Mouse (Mus musculus) B cell, adult 62 days (primary cell): ENCODE measurements around the gene Mis18a. TPM values are rescaled to one million over a fixed set of nuclear protein-coding genes. Genes with fewer than 3 reads are reported as not detected.

Experiments used
- total RNA-seq: library from RNA; stranded (reverse); gene quantifications from 4 replicates; pipeline ENCODE4 v1.2.4, GENCODE M21; 2023

Gene Mis18a
- total RNA-seq = 16.1 to 22.7 TPM (median 17.8 TPM) in 4 replicates

DNA sequence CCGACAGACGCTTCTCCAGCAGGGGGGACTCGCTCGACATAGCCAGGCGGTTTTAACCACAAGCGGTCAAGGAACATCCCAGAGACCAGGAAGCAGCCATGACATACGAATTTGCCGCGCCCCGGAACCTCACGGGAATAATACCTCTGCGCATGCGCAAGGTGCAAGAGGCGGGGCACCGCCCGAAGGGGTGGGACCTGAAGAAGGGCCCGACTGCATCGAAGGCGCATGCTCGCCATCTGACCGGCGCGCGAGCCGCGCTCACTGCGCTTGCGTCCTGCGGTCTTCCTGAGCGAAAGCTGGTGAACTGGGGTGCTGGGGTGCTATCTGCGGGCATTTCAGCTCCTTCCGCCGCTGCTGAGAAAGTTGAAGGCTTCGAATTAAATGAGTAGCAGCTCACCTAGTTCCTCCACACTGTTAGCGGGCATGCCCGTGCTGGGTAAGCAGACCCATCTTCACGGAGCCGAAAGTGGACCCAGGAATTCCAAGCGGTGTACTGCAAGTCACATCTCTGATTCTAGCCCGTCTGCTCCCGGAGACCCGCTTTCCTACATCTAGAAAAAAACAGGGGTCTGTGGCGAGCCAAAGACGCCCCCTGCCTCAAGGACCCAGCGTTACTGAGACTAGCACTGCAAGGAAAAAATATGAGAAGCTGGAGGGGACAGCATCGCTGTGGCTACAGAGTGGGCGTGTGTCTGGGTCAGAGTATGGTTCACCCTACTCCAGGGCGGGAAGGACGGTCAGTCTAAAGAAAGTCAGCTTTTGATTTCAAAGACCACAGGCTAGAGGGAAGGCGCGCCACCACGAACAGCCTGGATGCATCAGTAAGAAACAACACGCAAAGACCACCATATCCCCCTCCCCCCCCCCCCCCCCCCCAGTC is at the start of gene Mis18a:
Gene Mis18a, minus strand, starts transcription at position 172 of the 883 bp plus-strand sequence.

DNA sequence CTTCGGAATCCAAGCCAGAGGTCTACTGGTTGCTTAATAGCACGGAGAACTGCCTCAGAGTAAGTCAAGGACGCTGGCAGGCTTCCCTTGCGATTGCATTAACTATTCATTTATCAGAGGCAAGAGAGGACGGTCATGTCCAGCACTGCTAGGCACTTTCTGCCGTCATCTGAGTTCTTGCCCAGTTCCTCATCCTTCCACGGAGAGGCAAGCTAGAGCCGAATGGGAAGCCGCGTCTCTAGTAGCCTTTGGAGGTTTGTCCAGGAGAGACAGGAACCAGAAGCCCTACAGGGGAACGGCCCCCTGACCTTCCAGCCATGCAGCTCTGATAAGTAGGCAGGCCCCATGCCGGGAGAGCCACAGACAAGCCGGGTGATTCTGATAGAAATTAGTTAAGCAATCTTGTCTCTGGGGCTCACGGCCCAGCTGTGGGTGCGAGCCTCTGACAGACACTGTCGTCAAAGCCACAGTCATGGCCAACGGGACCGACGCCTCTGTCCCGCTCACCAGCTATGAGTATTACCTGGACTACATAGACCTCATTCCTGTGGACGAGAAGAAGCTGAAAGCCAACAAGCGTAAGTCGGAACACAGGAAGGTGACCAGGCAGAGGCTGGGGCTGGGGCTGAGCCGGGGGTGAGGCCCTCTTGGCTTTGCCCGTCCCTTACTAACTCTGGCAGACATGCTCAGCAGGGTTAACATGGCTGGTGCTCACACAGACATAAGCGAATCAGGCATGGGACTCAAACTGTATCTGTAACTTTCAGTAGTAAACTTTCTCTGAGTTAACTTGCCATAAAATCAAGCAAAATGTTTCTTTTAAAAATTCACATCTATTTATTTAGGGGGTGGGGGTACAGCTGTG is 11.1 kb upstream of the Mis18a start, which contains the start of gene Mrap:
Gene Mrap, plus strand, starts transcription at position 116 of the 865 bp plus-strand sequence.

Other genes with a start within 250 kb of the Mis18a start
- gene Mrap, start 10.8 kb upstream of the Mis18a start, total RNA-seq = not detected in 4 replicates
- gene Urb1, start 83.0 kb upstream of the Mis18a start, total RNA-seq = 34.6 to 44.2 TPM (median 38.6 TPM) in 4 replicates
- not detected in 4 replicates for gene Eva1c, start 99.3 kb upstream of the Mis18a start, total RNA-seq
- 11.1 to 15.4 TPM (median 11.8 TPM) in 4 replicates for gene Cfap298, start 207.7 kb upstream of the Mis18a start, total RNA-seq